Mouse (Mus musculus): ENCODE results near the gene Arl1. TPM values are rescaled to one million over a fixed set of nuclear protein-coding genes. Genes with fewer than 3 reads are reported as not detected.
"Not testable (repeated sequence)": the region's sequence is repeated elsewhere in the genome, so short reads cannot be mapped to it uniquely, and the experiment has no call there.

Gene Arl1
- total RNA-seq, 2 experiments from 2014 or later: 101 to 116 TPM

DNA sequence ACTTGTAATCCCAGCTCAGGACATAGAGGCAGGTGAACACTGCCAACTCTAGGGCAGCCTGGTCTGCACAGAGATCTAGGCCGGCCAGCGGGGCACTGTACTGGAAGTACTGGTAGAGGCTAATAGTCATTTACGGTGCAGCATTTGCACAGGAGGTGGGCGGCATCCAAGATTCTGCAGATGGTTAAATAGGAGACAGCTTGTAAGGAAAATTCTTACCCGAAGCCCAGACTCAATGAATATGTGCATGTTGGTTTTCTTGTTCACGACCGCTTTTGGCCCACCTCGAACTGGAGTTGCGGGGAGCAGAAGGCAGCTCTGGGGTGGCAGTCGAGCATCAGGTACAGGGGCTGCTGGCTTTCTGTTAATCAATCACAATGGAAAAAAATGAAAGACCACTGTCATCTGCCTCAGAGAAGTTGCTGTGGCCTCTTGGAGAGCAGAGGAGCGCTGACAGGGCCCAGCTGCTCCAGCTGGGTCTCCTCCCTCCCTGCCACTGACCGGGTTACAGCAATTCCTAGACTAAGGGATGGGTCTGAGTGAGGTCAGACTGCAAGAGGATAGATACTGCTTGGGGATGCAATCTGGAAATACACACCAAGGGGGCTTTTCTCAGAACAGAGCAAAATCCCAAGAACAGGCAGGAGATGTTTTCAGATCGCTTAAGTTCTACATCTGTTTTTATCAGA lies 31.0 kb downstream of the Arl1 start:
- no peak for ATAC-seq (replicated peaks; ENCODE audit: poor library complexity)

DNA sequence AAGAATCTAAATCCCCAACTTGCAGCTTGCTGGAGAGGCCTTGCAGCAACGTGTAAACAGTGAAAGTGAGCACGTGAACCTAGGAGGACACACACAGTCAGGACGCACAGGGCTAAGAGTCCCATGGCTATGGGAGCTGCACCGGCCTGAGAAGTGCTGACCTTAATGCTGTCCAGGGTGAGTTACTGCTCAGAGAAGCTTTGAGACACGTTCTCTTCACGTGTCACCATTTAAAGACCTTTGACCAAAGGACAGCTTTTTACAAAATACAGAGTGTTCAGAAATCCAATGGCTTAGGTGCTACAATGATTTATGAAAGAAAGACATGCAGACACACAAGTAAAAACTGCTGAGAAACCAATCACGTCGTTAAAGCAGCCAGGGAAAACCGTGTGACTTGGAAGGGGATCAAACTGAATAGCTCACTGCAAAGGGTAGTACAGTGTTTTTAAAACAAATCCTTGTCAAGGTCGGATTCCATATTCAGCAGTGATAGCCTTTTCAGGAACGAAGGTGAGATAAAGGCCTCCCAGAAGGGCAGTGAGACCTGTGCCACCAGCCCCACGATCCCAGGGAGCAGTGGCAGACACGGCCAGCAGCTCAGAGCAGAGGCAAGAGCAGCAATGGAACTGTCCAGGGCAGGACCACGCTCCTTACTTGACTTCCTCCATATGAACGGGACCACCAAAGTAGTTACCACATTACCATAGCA lies 34.9 kb downstream of the Arl1 start:
- ATAC-seq (replicated peaks; ENCODE audit: poor library complexity): no peak

DNA sequence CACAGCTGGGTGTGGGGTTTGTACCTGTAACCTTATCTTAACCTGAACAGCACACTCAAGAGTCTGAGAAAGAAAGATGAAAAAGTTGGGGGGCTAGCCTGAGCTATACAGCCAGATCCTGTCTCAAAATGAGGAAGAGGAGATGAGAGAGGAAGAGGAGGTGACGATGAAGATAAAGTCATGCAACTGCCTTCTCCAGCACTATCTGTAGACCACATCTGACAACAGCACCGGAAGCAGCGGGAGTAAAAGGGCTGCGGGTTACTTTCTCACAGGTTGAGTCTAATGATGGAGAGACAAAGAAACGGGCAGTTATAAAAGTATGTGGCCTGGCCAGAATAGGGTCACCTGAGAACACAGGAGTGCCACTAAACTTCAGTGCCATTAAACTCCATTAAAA lies 38.3 kb downstream of the Arl1 start:
- ATAC-seq (replicated peaks; ENCODE audit: poor library complexity): peak; percentile 61

DNA sequence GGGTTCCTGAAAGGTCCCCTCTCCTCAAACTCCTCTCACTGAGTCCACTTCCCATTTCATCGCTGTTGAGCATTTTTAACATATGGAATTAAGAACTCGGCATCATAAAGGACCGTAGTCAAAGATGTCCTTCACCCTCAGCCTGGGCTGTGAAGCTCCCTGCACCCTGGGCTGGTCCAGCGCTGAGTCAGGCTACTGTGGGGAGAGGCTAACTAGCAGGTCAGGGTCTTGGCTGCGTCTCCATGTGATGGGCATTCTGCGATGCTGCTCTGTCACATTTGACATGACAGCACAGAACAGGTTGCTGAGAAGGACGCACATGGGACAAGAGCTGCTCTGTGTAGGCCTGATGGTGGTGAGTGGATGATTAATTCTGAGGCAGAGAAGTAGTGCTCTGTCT lies 39.0 kb downstream of the Arl1 start:
- ATAC-seq (replicated peaks; ENCODE audit: poor library complexity): no peak

DNA sequence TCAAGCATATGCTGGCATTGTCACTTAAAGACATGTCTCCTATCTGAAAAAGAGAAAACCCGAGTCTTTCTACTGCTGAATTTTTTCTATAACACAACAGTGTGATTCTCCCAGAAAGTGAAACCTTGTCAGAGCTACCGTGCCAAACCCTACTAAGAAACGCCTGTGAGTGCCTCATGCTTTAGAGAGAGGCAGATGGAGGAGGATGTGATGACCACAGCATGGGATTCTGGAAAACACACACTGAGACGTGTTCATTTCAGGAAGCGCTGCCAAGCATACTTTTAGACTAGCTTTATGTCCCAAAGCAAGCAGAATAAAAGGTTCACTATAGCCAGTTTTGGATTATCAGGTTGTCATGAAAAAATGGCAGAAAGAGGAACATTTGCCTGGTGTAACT lies 42.3 kb downstream of the Arl1 start:
- not testable (repeated sequence) for ATAC-seq (replicated peaks; ENCODE audit: poor library complexity)

DNA sequence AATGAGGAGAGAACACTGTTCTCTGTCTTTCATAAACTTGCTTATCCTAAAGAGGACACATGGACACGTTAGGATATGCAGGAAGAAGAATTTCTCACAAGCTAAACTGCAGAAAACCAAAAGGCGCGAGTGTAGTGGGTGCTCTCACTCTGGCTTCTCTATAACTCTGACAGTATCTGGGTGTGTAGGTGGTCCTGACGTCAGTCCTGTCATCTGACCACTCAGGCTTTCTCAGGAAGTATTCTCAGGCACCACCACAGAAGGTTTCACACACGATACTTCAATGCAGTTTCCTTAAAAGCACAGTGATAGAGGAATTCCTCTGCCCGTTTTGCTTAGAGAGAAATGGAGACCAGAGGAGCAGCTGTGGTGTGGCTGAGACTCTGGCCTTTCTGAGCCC lies 45.5 kb downstream of the Arl1 start:
- ATAC-seq (replicated peaks; ENCODE audit: poor library complexity): no peak

DNA sequence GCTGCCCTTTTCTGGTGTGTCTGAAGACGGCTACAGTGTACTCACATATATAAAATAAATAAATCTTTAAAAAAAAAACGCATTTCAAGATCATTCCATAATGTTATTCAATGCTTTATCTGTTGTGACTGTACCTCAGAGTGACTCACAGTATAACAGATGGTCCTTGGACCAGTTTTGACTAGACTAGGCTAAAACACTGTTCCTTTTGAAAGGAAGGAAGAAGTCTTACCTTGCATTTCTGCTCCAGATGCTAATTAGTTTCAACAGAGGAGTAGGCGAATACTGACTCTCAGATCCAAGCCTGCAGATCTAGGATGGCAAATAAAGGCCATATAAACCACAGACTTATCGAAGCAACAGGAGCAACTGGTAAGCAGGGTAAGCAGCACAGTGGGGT lies 50.1 kb downstream of the Arl1 start:
- ATAC-seq (replicated peaks; ENCODE audit: poor library complexity): no peak

DNA sequence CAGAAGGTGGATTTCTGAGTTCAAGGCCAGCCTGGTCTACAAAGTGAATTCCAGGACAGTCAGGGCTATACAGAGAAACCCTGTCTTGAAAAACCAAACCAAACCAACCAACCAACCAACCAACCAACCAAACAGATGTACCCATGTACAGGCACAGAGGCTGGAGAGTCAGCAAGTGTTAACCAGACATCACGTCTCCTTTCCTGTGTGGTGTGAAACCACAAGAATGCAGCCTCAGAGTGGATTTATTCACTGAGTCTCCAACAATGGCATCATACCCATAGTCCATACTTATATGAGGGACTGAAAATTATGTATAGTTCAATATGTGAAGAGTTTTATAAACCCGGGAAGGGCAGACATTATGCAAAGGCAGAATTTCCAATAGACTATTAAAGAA lies 52.5 kb downstream of the Arl1 start:
- not testable (repeated sequence) for ATAC-seq (replicated peaks; ENCODE audit: poor library complexity)

DNA sequence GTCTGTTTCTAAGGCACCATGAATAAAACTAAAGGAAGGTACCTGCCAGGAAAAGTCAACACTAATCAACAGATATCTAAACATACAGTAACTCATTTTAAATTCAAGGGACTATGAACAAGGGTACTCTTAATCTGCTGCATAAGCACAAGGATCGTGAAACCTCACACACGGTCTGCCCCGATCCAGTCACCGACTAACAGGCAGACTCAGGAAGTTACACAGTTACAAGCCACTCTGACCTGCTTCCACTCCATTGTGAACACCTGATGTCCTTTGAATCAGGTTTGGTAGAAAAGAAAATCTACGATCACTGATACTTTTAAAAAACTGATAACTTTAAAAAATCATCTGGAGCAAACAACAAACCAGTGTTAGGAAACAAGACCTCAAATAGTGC lies 53.3 kb downstream of the Arl1 start:
- ATAC-seq (replicated peaks; ENCODE audit: poor library complexity): no peak

DNA sequence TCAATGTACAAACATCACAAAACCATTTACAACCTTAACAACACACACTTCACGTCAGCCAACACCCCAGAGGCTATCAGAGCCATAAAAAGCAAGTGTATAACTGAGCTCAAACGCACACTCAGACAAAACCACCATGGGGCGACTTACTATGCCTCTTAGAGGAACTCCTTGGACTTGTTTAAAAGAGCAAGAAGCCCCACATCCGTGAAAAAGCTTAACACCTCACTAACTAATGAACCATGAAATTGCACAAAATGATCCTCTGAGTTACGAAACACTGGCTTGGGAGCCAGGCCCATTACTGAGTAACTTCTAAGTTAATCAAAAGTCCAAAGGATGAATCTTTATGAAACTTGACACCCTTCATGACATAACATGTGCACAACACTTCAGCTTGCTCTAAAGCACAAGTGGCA lies 53.9 kb downstream of the Arl1 start:
- no peak for ATAC-seq (replicated peaks; ENCODE audit: poor library complexity)

DNA sequence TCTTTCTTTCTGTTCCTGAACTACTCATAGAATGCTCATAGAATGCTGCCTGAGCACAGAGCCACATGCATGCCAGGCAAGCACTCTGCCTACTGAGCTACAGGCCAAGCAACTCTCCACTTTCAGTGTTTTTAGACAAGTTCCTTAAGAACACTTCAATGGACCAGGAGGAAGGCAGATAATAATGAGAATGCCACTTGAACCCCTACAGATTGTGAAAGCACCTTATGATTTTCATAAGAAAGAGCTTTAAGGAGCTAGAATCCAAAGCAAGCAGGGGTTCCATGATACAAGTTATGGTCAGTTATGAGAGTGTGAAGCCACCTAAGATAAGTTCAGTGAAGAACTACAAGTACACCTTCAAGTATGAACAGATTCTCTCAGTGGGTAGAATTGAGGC lies 63.0 kb downstream of the Arl1 start:
- ATAC-seq (replicated peaks; ENCODE audit: poor library complexity): no peak

Other genes with a start within 250 kb of the Arl1 start
- 26.2 and 32.4 TPM in 2 replicates for gene Chpt1, start 226.8 kb upstream of the Arl1 start, total RNA-seq (2015)
- 22.4 and 22.9 TPM in 2 replicates for gene Chpt1, start 226.8 kb upstream of the Arl1 start, total RNA-seq (2017)
- not detected in 2 replicates for gene Mybpc1, start 125.7 kb upstream of the Arl1 start, total RNA-seq (2015)
- gene Mybpc1, start 125.7 kb upstream of the Arl1 start, total RNA-seq (2017): not detected in 2 replicates
- gene Spic, start 45.8 kb upstream of the Arl1 start, total RNA-seq (2015): 0.39 and 0.42 TPM in 2 replicates
- gene Spic, start 45.8 kb upstream of the Arl1 start, total RNA-seq (2017): 0.07 and 0.62 TPM in 2 replicates
- gene Utp20, start 95.9 kb downstream of the Arl1 start, total RNA-seq (2015): 50.6 and 57.6 TPM in 2 replicates
- 30.4 and 44.5 TPM in 2 replicates for gene Utp20, start 95.9 kb downstream of the Arl1 start, total RNA-seq (2017)
- not detected in 2 replicates for gene Slc5a8, start 155.1 kb downstream of the Arl1 start, total RNA-seq (2015)
- gene Slc5a8, start 155.1 kb downstream of the Arl1 start, total RNA-seq (2017): not detected in 2 replicates

All from megakaryocyte progenitor cell, adult 5-6 weeks (primary cell).